Mouse (Mus musculus): ENCODE data around the gene Tmem30b. TPM values are rescaled to one million over a fixed set of nuclear protein-coding genes. Genes with fewer than 3 reads are reported as not detected.

The Tmem30b gene
- polyA plus RNA-seq, 1 experiment, result 0.85 TPM

DNA sequence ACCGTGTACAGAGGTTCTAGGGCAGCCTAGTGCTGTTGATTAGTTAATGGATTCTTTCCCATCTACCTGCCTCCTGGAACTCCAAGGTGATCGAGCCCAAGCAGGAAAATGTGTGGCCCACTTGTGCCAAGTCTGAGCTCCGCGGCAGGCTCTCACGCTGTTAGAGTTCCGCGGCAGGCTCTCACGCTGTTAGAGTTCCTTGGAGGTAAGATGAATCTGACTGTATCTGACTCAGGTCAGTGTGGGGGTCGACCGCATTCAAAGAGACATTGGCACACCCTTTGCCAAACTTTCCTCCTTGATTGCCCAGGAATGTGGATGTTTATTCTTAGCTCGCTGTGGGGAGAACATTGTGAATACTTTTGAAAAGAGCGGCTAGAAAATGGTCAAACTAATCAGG, 28.4 kb downstream of the Tmem30b start:
- H3K27ac ChIP-seq (ENCODE audit: control insufficient read depth, insufficient read depth, low read depth, low read length, poor library complexity), result no peak overlapping the region
- WGBS, result 79% methylated on average over 12 of the region's 12 CpGs
- no peak overlapping the region for H3K4me3 ChIP-seq (replicated peaks; ENCODE audit: control insufficient read depth, low read depth, low read length)
- TF ChIP-seq CTCF (IDR thresholded peaks at IDR 0.05; ENCODE audit: control insufficient read depth, insufficient read depth, low read length) (no peak), POLR2A (IDR thresholded peaks at IDR 0.05; ENCODE audit: borderline replicate concordance, control insufficient read depth, low read depth, low read length) (no peak)
- no peaks in the 10 kb centered on the region for H3K4me1 ChIP-seq (ENCODE audit: control insufficient read depth, insufficient read depth, low read length)

DNA sequence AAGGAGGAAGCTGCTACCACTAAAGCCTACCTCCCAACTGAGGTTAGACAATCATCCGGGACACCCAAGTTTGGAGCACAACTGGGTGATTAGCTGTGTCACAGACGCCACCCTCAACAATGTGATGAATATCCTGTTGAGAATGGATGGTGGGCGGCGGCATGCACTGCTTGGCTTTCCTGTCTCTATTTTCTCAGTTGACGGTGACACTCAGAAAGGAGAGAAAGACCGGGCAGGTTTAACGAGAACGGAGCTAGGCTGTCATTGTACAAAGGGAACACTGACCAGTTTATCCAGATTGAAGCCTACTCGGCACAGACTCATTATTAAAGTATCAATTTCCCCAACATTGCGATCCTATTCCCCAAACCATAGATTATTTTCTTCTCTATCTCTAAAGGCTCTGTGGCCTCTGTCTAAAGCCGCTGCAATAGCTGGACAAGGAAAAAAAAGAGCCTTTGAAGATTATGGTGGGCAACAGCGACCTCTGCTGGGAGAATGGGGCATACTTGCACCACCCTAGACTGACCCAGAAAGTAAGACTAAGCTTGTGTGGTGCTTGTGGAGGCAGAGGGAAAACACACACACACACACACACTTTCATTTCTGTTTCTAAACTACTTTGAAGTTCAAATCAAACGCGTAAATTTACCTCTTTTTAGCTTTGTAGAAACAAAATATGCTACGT, 29.0 kb downstream of the Tmem30b start:
- WGBS, result 37% methylated on average over 15 of the region's 15 CpGs
- Histone ChIP-seq H3K27ac (ENCODE audit: control insufficient read depth, insufficient read depth, low read depth, low read length, poor library complexity) (no peak overlapping the region), H3K4me1 (ENCODE audit: control insufficient read depth, insufficient read depth, low read length) (no peaks in the 10 kb centered on the region), H3K4me3 (replicated peaks; ENCODE audit: control insufficient read depth, low read depth, low read length) (no peak overlapping the region)
- TF ChIP-seq POLR2A (IDR thresholded peaks at IDR 0.05; ENCODE audit: borderline replicate concordance, control insufficient read depth, low read depth, low read length) (no peak), CTCF (IDR thresholded peaks at IDR 0.05; ENCODE audit: control insufficient read depth, insufficient read depth, low read length) (peak; percentile 62)

DNA sequence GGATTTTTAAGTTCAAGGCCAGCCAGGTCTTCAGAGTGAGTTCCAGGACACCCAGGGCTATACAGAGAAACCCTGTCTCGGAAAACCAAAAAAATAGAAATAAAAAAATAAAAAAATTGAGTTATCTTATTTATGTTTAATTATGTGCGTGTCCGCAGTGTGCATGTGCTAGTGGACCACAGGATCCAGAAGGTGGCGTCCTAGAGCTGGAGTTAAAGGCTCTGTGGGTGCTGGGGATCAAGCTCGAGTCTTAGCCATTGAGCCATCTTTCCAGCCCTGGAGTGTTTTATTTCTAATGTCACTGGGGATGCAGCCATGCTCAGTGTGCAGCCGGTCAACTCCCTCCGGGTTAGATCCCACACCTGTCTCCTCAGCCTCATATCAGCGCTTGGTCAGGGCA, 29.7 kb downstream of the Tmem30b start:
- Histone ChIP-seq H3K4me1 (ENCODE audit: control insufficient read depth, insufficient read depth, low read length) (no peaks in the 10 kb centered on the region), H3K27ac (ENCODE audit: control insufficient read depth, insufficient read depth, low read depth, low read length, poor library complexity) (no peak overlapping the region), H3K4me3 (replicated peaks; ENCODE audit: control insufficient read depth, low read depth, low read length) (no peak overlapping the region)
- no peak for TF ChIP-seq POLR2A (IDR thresholded peaks at IDR 0.05; ENCODE audit: borderline replicate concordance, control insufficient read depth, low read depth, low read length)
- TF ChIP-seq CTCF (IDR thresholded peaks at IDR 0.05; ENCODE audit: control insufficient read depth, insufficient read depth, low read length), result no peak
- 86% methylated on average over 8 of the region's 8 CpGs for WGBS

DNA sequence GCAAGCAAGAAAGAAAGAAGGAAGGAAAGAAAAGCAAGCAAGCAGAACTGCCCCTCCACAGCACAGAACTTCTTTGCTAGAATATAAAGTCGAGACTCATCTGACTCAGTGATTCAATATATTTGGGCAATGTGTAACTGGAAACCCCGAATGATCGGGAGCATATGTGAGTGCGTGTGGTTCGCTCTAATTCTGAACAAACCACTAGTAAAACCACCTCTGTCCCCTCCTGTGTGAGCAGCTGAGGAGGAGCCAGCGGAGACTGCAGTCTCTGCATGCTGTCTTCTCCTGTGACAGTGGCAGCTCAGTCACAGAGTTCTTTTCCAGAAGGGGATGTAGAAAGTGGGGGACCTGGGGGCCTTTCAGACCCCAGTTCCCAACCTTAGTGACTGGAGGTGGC, 31.5 kb downstream of the Tmem30b start:
- H3K27ac ChIP-seq (ENCODE audit: control insufficient read depth, insufficient read depth, low read depth, low read length, poor library complexity), result no peak overlapping the region
- H3K4me3 ChIP-seq (replicated peaks; ENCODE audit: control insufficient read depth, low read depth, low read length), result no peak overlapping the region
- TF ChIP-seq POLR2A (IDR thresholded peaks at IDR 0.05; ENCODE audit: borderline replicate concordance, control insufficient read depth, low read depth, low read length), result no peak
- no peak for TF ChIP-seq CTCF (IDR thresholded peaks at IDR 0.05; ENCODE audit: control insufficient read depth, insufficient read depth, low read length)
- H3K4me1 ChIP-seq (ENCODE audit: control insufficient read depth, insufficient read depth, low read length), result no peaks in the 10 kb centered on the region
- 67% methylated on average over 6 of the region's 6 CpGs for WGBS

DNA sequence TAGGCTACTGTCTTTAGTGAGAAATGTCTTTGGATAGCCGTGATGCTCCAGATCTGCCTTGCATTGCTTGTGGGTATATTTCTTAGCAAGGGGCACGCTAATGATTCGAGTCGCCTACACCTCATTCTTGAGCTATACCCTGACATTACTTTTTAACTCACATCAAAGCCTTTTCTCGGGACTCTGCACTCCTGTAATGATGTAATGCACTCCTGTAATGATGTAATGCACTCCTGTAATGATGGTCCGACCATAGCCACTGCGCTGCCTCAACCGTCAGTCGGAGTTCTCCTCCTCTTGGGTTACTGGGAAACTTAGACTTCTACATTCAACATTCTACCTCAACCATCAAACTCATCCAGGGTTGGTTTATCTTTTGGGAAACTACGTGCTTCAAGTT, 32.2 kb downstream of the Tmem30b start:
- 79% methylated on average over 10 of the region's 10 CpGs for WGBS
- TF ChIP-seq POLR2A (IDR thresholded peaks at IDR 0.05; ENCODE audit: borderline replicate concordance, control insufficient read depth, low read depth, low read length) (no peak), CTCF (IDR thresholded peaks at IDR 0.05; ENCODE audit: control insufficient read depth, insufficient read depth, low read length) (no peak)
- Histone ChIP-seq H3K4me3 (replicated peaks; ENCODE audit: control insufficient read depth, low read depth, low read length) (no peak overlapping the region), H3K4me1 (ENCODE audit: control insufficient read depth, insufficient read depth, low read length) (no peaks in the 10 kb centered on the region), H3K27ac (ENCODE audit: control insufficient read depth, insufficient read depth, low read depth, low read length, poor library complexity) (no peak overlapping the region)

DNA sequence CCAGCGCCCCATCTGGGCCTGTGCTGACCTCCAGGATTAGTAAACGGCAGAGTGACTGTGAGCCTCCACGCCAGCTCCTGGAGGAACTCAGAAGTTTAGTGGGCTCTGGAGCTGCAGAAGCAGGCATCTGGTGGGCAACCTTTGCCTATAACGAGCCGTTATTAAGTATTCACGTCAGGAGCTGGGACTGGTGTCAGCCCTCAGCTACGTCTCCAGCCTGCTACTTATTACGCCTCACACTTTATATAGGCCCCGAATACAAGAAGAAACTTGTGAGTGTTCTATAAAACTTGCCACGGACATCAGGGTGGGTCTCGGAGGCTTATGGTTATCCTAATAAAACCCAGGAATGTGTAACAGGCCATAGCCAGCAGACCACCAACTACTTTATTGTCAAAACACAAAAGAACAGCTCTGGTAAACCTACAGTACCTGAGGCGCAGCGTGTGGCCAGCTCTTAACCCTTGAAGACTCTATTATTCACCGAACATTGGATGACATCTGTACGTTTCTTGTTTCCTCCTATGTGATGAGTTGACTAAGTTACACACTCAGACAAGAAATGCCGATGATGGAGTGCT, 34.6 kb downstream of the Tmem30b start:
- no peak for TF ChIP-seq CTCF (IDR thresholded peaks at IDR 0.05; ENCODE audit: control insufficient read depth, insufficient read depth, low read length)
- TF ChIP-seq POLR2A (IDR thresholded peaks at IDR 0.05; ENCODE audit: borderline replicate concordance, control insufficient read depth, low read depth, low read length), result no peak

DNA sequence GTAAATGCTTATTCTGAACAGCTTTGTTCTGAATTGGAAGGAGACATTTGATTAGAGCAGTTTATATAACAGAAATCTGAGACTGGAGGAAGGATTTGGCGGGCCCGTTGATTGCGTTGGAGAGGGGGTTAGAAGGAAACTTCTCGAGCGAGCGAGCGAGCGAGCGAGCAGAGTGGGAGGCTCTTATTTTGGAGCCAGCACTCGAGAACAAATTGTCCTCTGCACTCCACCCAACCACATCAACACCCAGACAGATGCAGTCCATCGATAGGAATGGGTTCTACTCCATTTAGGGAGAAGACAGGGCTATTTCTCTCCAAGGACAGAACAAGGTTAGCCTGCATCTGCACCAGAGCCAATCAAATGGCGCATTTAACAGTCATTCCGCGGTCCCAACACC, 39.1 kb downstream of the Tmem30b start:
- 82% methylated on average over 14 of the region's 14 CpGs for WGBS
- H3K27ac ChIP-seq (ENCODE audit: control insufficient read depth, insufficient read depth, low read depth, low read length, poor library complexity), result no peak overlapping the region
- TF ChIP-seq POLR2A (IDR thresholded peaks at IDR 0.05; ENCODE audit: borderline replicate concordance, control insufficient read depth, low read depth, low read length), result no peak
- TF ChIP-seq CTCF (IDR thresholded peaks at IDR 0.05; ENCODE audit: control insufficient read depth, insufficient read depth, low read length), result no peak
- no peaks in the 10 kb centered on the region for H3K4me1 ChIP-seq (ENCODE audit: control insufficient read depth, insufficient read depth, low read length)
- H3K4me3 ChIP-seq (replicated peaks; ENCODE audit: control insufficient read depth, low read depth, low read length), result no peak overlapping the region

More for the DNA sequence above, 34.6 kb downstream of the Tmem30b start:
- 82% methylated on average over 16 of the region's 16 CpGs for WGBS
- Histone ChIP-seq H3K27ac (ENCODE audit: control insufficient read depth, insufficient read depth, low read depth, low read length, poor library complexity) (no peak overlapping the region), H3K4me1 (ENCODE audit: control insufficient read depth, insufficient read depth, low read length) (no peaks in the 10 kb centered on the region), H3K4me3 (replicated peaks; ENCODE audit: control insufficient read depth, low read depth, low read length) (no peak overlapping the region)

DNA sequence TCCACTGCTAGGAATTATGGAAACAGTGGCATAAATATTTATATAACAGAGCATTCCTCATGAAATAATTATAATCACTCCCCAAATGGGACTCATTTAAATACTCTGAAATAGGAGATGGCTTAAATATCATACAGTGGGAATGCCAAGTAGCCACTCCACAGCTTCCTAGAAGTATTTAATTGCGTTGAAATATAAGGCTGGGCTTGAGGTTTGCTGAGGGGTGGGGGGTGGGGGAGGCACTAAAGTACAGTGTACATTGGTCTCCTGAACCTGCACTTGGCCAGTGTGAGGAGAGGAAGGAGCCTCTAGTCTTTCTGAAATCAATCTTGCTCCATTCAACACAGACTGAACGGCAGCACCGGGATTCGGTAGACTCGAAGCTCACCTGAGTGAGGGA, 39.5 kb downstream of the Tmem30b start:
- 87% methylated on average over 5 of the region's 5 CpGs for WGBS
- Histone ChIP-seq H3K27ac (ENCODE audit: control insufficient read depth, insufficient read depth, low read depth, low read length, poor library complexity) (no peak overlapping the region), H3K4me1 (ENCODE audit: control insufficient read depth, insufficient read depth, low read length) (no peaks in the 10 kb centered on the region), H3K4me3 (replicated peaks; ENCODE audit: control insufficient read depth, low read depth, low read length) (no peak overlapping the region)
- TF ChIP-seq CTCF (IDR thresholded peaks at IDR 0.05; ENCODE audit: control insufficient read depth, insufficient read depth, low read length) (no peak), POLR2A (IDR thresholded peaks at IDR 0.05; ENCODE audit: borderline replicate concordance, control insufficient read depth, low read depth, low read length) (no peak)

Measured in bone marrow, adult 2 months (tissue).